Mouse (Mus musculus) CD4-positive, CD25-positive, alpha-beta regulatory T cell, adult 2 months (primary cell): ENCODE measurements around the gene Cgn.

ENCODE experiments used
- DNase-seq: peaks from one replicate; pipeline ENCODE4 v3.0.0-alpha.2; 2012; ENCODE audit warnings: low read depth, low spot score

Cgn gene

DNA sequence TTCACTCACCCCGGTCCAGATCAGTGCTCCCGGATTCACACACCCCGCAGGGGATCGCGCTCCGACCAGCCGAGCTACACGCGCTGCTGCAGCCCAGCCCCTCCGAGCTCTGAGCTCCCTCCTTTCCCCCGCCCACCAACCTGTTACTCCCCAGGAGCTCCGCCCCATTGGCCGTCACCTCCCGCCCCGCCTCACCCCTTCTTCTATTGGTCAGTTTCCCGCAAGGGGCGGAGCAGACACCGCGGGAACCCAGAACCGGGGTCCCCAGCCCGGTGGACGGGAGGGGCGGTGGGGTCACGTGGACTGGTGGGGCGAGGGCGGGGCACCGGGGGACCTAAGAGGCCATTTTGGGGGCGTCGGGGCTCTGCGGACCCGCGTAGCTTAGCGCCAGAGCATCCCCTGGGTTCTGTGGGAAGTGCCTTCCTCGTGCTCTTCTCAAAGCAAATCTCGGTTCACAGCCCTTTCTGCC, at the start of gene Cgn:
Cgn (minus strand) TSS at position 126 of the 469 bp plus-strand sequence.
- peak; percentile 87 for DNase-seq

DNA sequence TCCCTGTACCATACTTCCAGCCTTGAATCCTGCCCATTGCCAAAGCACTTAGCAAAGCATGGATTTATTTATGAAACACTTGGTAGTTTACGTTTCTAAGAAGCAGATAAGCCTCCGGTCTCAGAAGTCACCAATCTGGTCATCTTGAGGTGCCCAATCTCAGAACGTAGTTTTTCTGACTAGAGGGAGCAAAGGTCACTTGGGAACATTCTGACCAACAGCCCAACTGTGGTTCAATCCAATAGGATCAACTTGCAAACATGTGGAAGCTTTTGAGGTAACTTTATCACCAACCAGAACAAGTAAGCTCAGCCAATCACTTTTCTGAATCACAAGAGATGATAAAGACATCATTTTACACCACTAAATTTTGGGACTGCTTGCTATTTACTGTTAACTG, 49.1 kb upstream of the Cgn start:
- DNase-seq, result no peak

DNA sequence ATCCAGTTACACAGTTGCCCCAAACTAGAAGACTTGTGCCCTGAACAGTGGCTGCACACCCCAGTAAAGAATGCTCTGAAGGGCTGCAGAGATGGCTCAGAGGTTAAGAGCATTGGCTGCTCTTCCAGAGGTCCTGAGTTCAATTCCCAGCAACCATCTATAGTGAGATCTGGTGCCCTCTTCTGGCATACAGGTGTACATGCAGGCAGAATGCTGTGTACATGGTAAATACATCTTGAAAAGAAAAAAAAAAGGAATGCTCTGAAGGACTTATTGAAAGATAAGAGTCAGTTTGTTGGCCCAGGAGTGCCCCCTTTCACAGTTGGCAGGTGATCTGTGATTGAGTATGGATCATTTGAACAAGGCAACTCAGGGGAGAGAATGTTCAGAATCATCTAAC, 47.1 kb upstream of the Cgn start:
- DNase-seq, result no peak

DNA sequence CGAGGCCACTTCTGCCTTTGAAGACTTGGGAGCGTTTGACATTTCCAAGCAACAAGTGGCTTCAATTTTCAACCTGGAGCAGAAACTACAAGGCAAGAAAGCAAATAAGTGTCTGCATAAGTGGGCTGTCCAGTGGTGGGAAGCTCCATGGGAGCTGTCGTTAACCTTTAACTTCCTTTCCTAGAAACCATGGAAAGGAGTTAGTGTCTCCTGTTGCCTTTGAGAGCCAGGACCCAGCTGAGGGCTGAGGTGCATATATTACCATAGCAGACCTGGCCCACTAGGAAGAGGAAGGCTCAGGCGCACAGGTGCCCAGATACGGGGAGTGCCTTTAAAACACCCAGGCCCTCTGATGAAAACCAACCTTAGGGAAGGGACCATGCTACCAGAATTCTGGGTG, 46.4 kb upstream of the Cgn start:
- DNase-seq, result no peak

DNA sequence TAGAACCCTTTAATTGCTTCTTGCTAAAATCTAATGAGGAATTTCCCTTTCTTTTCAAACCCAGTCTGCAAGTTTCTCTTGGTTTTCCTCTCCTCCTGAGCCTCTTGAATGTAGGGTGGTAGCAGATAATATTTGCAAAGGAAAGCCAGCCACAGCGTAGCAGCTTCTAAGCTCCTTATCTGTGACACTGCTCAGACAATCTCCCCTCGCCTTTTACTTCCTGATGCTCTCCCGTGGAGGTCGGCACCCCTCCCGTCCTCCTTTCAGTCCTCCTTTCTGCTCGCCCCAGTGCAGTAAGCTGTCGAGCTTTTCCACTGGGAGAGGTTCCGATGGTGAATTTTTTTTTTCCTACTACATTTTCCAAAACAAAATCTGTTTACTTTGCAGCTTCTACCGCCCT, 45.8 kb upstream of the Cgn start:
- no peak for DNase-seq

- no peak for DNase-seq
These were observed 37.8 kb upstream of the Cgn start for GRCm38 (mm10) chr3:94824110-94824509.

DNA sequence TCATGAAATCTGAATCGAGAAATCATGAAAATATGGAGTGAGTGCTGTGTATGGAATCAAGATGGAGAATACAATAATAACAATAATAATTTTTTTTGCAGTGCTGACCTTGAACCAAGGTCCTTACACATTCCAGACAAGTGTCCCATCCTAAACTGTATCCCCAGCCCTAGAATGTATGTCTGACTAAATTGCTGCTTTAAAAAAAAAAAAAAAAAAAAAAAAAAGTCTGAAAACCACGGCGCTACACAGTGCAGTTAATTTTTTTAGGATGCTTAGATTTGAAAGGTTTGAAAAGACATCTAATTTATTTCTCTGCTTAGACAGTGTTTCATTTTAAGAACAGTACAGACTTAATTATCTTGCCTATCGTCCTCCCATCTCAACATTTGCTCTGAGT, 35.8 kb upstream of the Cgn start:
- no peak for DNase-seq

- peak; percentile 24 for DNase-seq
These were observed 34.8 kb upstream of the Cgn start for GRCm38 (mm10) chr3:94821008-94821638.

DNA sequence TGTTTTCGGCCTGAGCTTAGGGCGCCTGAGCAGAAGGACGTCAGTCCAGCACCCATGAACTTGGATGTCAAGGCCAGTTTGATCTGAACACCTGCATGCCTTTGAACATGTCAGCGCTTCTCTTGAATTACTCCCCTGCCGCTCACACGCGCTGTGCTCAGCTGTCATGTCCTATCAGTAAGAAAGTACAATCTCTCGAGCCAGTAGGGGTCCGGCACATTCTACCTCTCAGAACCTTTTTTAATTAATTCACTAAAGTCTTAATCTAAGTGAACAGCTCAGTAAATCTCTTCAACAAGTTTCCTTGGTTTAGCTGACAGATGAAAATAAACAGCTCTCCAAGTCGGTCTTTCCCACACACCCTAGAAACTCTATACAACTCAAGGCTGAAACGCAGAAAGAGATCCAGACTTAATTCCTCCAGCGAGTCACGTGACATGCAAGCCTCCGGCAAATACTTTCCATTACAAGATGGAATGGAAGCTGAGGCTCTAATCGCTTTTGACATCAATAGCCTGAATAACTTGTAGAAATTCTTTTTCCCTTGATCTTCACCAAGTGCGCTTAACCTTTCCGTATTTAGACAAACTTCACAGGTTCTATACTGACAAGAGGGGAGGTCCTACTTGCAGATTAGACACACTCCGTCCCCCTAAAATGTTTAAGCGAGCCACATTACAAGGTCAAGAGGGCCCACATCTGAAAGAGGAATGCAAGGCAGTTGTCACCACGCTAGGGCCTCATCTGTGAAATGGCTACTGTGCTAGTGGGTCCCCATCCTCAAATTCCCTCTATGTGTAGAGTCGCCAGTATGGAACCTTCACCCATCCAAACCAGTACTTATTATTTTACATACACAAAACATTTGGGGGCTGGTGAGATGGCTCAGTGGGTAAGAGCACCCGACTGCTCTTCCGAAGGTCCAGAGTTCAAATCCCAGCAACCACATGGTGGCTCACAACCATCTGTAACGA, 33.4 kb upstream of the Cgn start:
- no peak for DNase-seq

DNA sequence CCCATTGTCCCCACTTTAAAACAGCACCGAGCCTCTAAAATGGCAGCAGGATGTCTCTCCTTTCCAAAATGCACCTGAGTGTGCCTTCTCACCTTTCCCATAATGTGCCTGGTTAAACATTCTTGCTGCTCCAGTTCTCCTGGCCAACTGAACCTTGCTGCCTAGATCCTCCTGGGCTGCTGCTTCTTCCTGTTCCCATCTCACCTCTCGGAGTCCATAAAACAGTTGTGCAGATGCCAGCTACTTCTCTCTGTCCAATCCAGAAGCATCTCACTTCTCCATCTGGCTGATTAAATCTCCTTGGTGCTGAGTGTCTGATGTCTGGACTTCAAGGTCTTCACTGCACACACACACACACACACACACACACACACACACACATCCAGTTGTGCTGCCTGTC, 31.4 kb upstream of the Cgn start:
- DNase-seq, result no peak

GRCm38 (mm10) chr3:94815603-94816002, 29.3 kb upstream of the Cgn start:
- DNase-seq, result peak; percentile 21

- no peak for DNase-seq
These were observed 28.4 kb upstream of the Cgn start for GRCm38 (mm10) chr3:94814663-94815062.

- DNase-seq, result no peak
These were observed 27.8 kb upstream of the Cgn start for GRCm38 (mm10) chr3:94814063-94814462.

- no peak for DNase-seq
These were observed 27.4 kb upstream of the Cgn start for GRCm38 (mm10) chr3:94813651-94814050.

DNA sequence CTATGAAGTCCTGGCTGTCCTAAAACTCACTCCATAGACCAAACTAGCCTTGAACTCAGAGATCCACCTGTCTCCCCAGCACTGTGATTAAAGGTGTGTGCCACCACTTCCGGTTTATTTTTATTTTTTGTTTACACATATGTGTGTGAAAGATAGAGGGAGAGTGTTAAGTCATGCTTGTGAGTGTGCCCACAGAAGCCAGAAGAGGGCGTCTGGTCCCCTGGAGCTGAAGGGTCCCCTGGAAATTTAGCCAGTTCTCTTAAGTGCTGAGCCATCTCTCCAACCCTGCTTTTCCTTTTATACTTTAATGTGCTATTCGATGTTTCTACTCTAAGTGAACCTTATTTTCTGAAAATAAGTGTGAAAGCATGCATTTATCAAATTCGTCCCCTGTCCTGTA, 25.3 kb upstream of the Cgn start:
- peak; percentile 54 for DNase-seq

GRCm38 (mm10) chr3:94808296-94808695, 22.0 kb upstream of the Cgn start:
- DNase-seq, result no peak

DNA sequence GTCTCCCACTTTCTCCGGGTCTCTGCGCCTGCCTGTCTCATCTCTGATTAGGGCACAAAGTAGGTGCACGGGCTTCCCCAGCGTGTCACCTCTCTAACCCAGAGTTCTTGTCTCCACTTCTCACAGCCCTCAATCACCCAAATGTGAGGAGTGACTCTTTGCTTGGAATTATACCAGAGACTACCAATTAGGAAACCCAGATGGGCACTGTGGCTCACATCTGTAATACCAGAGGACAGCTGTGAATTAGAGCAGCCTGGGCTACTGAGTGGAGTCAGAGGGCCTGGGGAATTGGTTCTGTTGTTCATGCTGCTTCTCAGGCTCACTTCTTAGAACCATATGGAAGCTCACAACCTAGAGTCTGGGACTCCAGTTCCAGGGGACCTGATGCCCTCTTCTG, 18.7 kb upstream of the Cgn start:
- no peak for DNase-seq

- DNase-seq, result no peak
These were observed 17.9 kb upstream of the Cgn start for GRCm38 (mm10) chr3:94804146-94804545.

- DNase-seq, result no peak
These were observed 9.9 kb upstream of the Cgn start for GRCm38 (mm10) chr3:94796181-94796580.

GRCm38 (mm10) chr3:94795596-94796140, 9.4 kb upstream of the Cgn start:
- DNase-seq, result no peak

DNA sequence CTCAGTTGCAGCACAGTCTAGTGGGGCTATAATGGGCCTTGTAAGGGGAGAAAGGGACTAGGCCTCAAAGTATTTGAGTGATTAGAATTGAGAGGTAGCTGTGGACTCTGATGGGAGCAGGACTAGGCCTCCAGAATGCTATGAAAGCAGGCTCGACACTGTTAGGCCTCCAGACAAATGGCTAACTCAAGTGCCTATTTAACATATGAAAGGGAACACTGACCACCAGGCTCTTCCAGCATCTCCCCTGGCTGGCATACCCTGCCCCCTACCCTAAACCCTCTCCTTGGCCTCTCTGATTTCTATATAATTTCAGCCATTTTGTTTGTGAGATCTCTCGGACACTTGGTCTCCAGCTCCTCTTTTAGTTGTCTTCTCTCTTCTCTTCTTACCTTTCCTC, 8.1 kb upstream of the Cgn start:
- DNase-seq, result no peak

DNA sequence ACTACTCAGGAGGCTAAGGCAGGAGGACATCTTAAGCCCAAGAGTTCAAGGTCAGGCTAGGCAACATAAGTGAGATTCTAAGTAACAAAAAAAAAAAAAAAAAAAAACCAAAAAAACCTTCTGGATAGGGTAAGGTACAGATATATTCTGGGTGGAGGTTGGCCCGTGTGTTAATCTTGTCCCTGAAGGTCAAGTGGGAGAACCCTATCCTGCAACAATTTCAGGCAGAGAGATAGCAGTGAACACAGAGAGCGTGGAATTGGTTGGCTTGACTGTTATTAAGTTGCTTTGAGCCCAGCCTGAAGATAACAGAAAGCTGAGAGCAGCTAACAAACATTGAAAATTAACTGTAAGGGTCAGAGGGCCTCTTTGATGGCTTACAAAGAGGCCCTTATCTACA, 7.4 kb upstream of the Cgn start:
- DNase-seq, result no peak

DNA sequence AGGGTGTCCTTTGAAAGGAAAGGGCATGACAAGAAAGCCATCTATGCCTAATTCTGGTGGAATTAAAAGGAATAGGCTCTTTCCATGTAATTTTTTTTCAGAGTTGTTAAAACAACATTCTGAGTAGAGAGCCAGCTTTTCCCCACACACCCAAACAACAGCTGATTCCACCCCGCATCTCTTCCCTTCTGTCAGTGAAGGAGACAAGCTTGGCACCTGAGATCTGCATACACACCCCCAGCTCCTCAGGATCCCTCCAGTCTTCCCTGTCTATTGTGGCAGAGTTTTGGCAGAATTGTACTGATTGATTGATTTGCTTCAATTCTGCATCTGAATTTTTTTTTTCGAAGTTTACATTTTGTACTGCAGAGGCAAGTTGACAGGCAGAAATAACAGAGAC, 6.0 kb upstream of the Cgn start:
- no peak for DNase-seq
